Mouse (Mus musculus) Muller cell, postnatal 12 days (primary cell): ENCODE data around the gene Il1r2.

Experiments
- DNase-seq: peaks from one replicate; pipeline ENCODE4 v3.0.0-alpha.2; 2015; ENCODE audit errors: inconsistent ontology term

Gene Il1r2

GRCm38 (mm10) chr1:40059122-40059774, 14.6 kb upstream of the Il1r2 start:
- no peak for DNase-seq

- DNase-seq = no peak
These were observed 12.5 kb upstream of the Il1r2 start for GRCm38 (mm10) chr1:40061359-40061758.

- no peak for DNase-seq
These were observed 10.5 kb upstream of the Il1r2 start for GRCm38 (mm10) chr1:40063409-40063808.

- no peak for DNase-seq
These were observed 9.4 kb upstream of the Il1r2 start for GRCm38 (mm10) chr1:40064508-40064907.

GRCm38 (mm10) chr1:40072558-40072957, 1.3 kb upstream of the Il1r2 start:
- DNase-seq = no peak

- no peak for DNase-seq
These were observed 3.4 kb downstream of the Il1r2 start for GRCm38 (mm10) chr1:40077328-40077727.

- no peak for DNase-seq
These were observed 7.2 kb downstream of the Il1r2 start for GRCm38 (mm10) chr1:40081041-40081440.

- DNase-seq = no peak
These were observed 10.5 kb downstream of the Il1r2 start for GRCm38 (mm10) chr1:40084386-40084785.

- DNase-seq = peak; percentile 56
These were observed 11.7 kb downstream of the Il1r2 start for GRCm38 (mm10) chr1:40085403-40086182.

GRCm38 (mm10) chr1:40091160-40091559, 17.3 kb downstream of the Il1r2 start:
- no peak for DNase-seq

- no peak for DNase-seq
These were observed 18.7 kb downstream of the Il1r2 start for GRCm38 (mm10) chr1:40092541-40092940.

- no peak for DNase-seq
These were observed 20.9 kb downstream of the Il1r2 start for GRCm38 (mm10) chr1:40094601-40095304.

- DNase-seq = no peak
These were observed 21.7 kb downstream of the Il1r2 start for GRCm38 (mm10) chr1:40095585-40095984.

GRCm38 (mm10) chr1:40106306-40106705, 32.4 kb downstream of the Il1r2 start:
- no peak for DNase-seq

- DNase-seq = no peak
These were observed 32.8 kb downstream of the Il1r2 start for GRCm38 (mm10) chr1:40106719-40107118.

- DNase-seq = no peak
These were observed 34.3 kb downstream of the Il1r2 start for GRCm38 (mm10) chr1:40107971-40108749.

- no peak for DNase-seq
These were observed 35.9 kb downstream of the Il1r2 start for GRCm38 (mm10) chr1:40109736-40110135.

- peak; percentile 27 for DNase-seq
These were observed 41.4 kb downstream of the Il1r2 start for GRCm38 (mm10) chr1:40115271-40115670.

GRCm38 (mm10) chr1:40116422-40116821, 42.5 kb downstream of the Il1r2 start:
- peak; percentile 53 for DNase-seq

GRCm38 (mm10) chr1:40117565-40117964, 43.7 kb downstream of the Il1r2 start:
- peak; percentile 56 for DNase-seq

GRCm38 (mm10) chr1:40124237-40124636, 50.4 kb downstream of the Il1r2 start:
- no peak for DNase-seq

- no peak for DNase-seq
These were observed 54.6 kb downstream of the Il1r2 start for GRCm38 (mm10) chr1:40128481-40128880.
